ENCODE assay signal across 7 mouse cellular contexts in genomic region chr5:106964513-106965014, GRCm38 (mm10). TPM values are rescaled to one million over a fixed set of nuclear protein-coding genes. Genes with fewer than 3 reads are reported as not detected.
A peak's percentile ranks its signal among the peaks of the same experiment; 100 is the strongest.
DNase-seq lines count a peak whose midpoint lies in the region; ATAC-seq and TF ChIP-seq lines count a peak whose summit lies in the region.

No protein-coding gene starts in this region.

- TF ChIP-seq CTCF in testis, adult 2 months (IDR thresholded peaks at IDR 0.05; ENCODE audit: control insufficient read depth, insufficient read depth, insufficient replicate concordance, low read depth, low read length) = no peak
- TF ChIP-seq CTCF in small intestine, adult 2 months (IDR thresholded peaks at IDR 0.05; ENCODE audit: extremely low read depth, insufficient read length, insufficient replicate concordance, low read depth, low read length) = no peak

- under 1% methylated on average over 41 of the region's 41 CpGs for WGBS in limb, embryonic 13.5 days
- 1% methylated on average over 41 of the region's 41 CpGs for WGBS in small intestine, adult 2 months

- ATAC-seq in limb, embryonic 13.5 days (ENCODE audit: low FRiP score, low read depth) = peak; percentile 86

- no peaks in the 10 kb centered on the region for H3K36me3 ChIP-seq in testis, adult 2 months (ENCODE audit: control insufficient read depth, insufficient read depth, low read length)
- H3K36me3 ChIP-seq in erythroblast, embryonic 14.5 days (ENCODE audit: control insufficient read depth) = peaks cover 43% of the 10 kb centered on the region
- H3K36me3 ChIP-seq in limb, embryonic 13.5 days = peaks cover 13% of the 10 kb centered on the region
- no peaks in the 10 kb centered on the region for H3K36me3 ChIP-seq in small intestine, adult 2 months (ENCODE audit: control insufficient read depth, insufficient read depth, low read length)

- peak overlapping the region; percentile 92 for H3K27ac ChIP-seq in testis, adult 2 months (ENCODE audit: control insufficient read depth, insufficient read depth, low read depth, low read length)
- H3K27ac ChIP-seq in limb, embryonic 13.5 days = peak overlapping the region; percentile 48; the same call in 1 of the 2 replicates
- peak overlapping the region; percentile 44 for H3K27ac ChIP-seq in small intestine, adult 2 months (ENCODE audit: insufficient read depth, low read depth, low read length)

- peak overlapping the region; percentile 98 for H3K4me3 ChIP-seq in testis, adult 2 months (ENCODE audit: control insufficient read depth, low read depth, low read length)
- H3K4me3 ChIP-seq in erythroblast, embryonic 14.5 days (replicated peaks) = peak overlapping the region; percentile 99
- peak overlapping the region; percentile 88 for H3K4me3 ChIP-seq in limb, embryonic 13.5 days
- peak overlapping the region; percentile 95 for H3K4me3 ChIP-seq in small intestine, adult 2 months (ENCODE audit: low read depth, low read length)

- H3K4me1 ChIP-seq in testis, adult 2 months (ENCODE audit: control insufficient read depth, insufficient read depth, low read length) = peaks cover 6% of the 10 kb centered on the region
- peaks cover 29% of the 10 kb centered on the region for H3K4me1 ChIP-seq in erythroblast, embryonic 14.5 days (ENCODE audit: control insufficient read depth)
- peaks cover 12% of the 10 kb centered on the region for H3K4me1 ChIP-seq in limb, embryonic 13.5 days
- peaks cover 4% of the 10 kb centered on the region; the same call in 1 of the 2 replicates for H3K4me1 ChIP-seq in small intestine, adult 2 months (ENCODE audit: control insufficient read depth, insufficient read depth, insufficient read length, low read length)

- peak overlapping the region; percentile 86 for H3K9ac ChIP-seq in limb, embryonic 13.5 days

- peak overlapping the region; percentile 92 for H3K4me2 ChIP-seq in limb, embryonic 13.5 days (replicated peaks)

- DNase-seq in testis, postnatal 14 days (ENCODE audit: low spot score) = no peak
- no peak for DNase-seq in thymus, postnatal 36 days
- no peak for DNase-seq in layer of hippocampus, postnatal 25 days (ENCODE audit: extremely low spot score in 1 of 2, low spot score in 1 of 2)

- H3K27me3 ChIP-seq in testis, adult 2 months (ENCODE audit: control insufficient read depth, insufficient read depth, low read length) = no peaks in the 10 kb centered on the region
- H3K27me3 ChIP-seq in erythroblast, embryonic 14.5 days (ENCODE audit: control insufficient read depth) = no peaks in the 10 kb centered on the region
- H3K27me3 ChIP-seq in limb, embryonic 13.5 days = no peaks in the 10 kb centered on the region
- no peaks in the 10 kb centered on the region for H3K27me3 ChIP-seq in small intestine, adult 2 months (ENCODE audit: control insufficient read depth, insufficient read depth, low read length)

- peak; percentile 5; the same call in 1 of the 2 replicates for TF ChIP-seq POLR2A in testis, adult 2 months (IDR thresholded peaks at IDR 0.05; ENCODE audit: control insufficient read depth, low read depth, low read length)
- no peak for TF ChIP-seq POLR2A in small intestine, adult 2 months (IDR thresholded peaks at IDR 0.05; ENCODE audit: low read depth, low read length)

- no peaks in the 10 kb centered on the region; the same call in 1 of the 2 replicates for H3K9me3 ChIP-seq in erythroblast, embryonic 14.5 days (ENCODE audit: control insufficient read depth, low read length)
- peaks cover 2% of the 10 kb centered on the region; the same call in 1 of the 2 replicates for H3K9me3 ChIP-seq in limb, embryonic 13.5 days

RNA-seq across cellular contexts. Expression of gene Cdc7, which starts 0.4 kb away (rescaled TPM):
- 14.3 and 17.1 TPM in 2 replicates for polyA plus RNA-seq in testis, adult 2 months (2012; rRNA removed)
- 0.28 and 0.84 TPM in 2 replicates for polyA plus RNA-seq in erythroblast, embryonic 14.5 days (2012)
- 51.6 and 55.2 TPM in 2 replicates for polyA plus RNA-seq in limb, embryonic 13.5 days (2015; fragmentation: Nextera tagmentation; extraction: Ambion mirVana)
- polyA plus RNA-seq in small intestine, adult 2 months (2012; rRNA removed) = 1.5 and 1.9 TPM in 2 replicates
- 10 to 100 TPM; 14.0 to 14.8 TPM for total RNA-seq in layer of hippocampus, postnatal 25 days (2021)

RNA-seq across cellular contexts. Expression of gene Hfm1, which starts 38.4 kb away (rescaled TPM):
- 6.7 and 8.9 TPM in 2 replicates for polyA plus RNA-seq in testis, adult 2 months (2012; rRNA removed)
- polyA plus RNA-seq in erythroblast, embryonic 14.5 days (2012) = not detected in 2 replicates
- polyA plus RNA-seq in limb, embryonic 13.5 days (2015; fragmentation: Nextera tagmentation; extraction: Ambion mirVana) = 2.5 and 3.3 TPM in 2 replicates
- not detected in 2 replicates for polyA plus RNA-seq in small intestine, adult 2 months (2012; rRNA removed)
- total RNA-seq in layer of hippocampus, postnatal 25 days (2021) = 1 to 10 TPM; 1.7 to 1.9 TPM
